Mouse (Mus musculus) B cell, adult 67 days (primary cell): ENCODE results near the gene Cryba4. TPM values are rescaled to one million over a fixed set of nuclear protein-coding genes. Genes with fewer than 3 reads are reported as not detected.

Source experiments
- total RNA-seq, 2 experiments: library from RNA; stranded (reverse); gene quantifications; 4 replicates each; pipeline ENCODE4 v1.2.4; 2023

Cryba4 gene
- 1 to 10 TPM in 1 of 2 experiments, not detected in 1; 1.0 TPM for total RNA-seq

GRCm38 (mm10) chr5:112252400-112252799 is at the start of gene Cryba4:
TSS of gene Cryba4 (minus strand) at chr5:112252518.

GRCm38 (mm10) chr5:112276267-112276873 is 24.1 kb upstream of the Cryba4 start, which contains the start of gene Tpst2:
TSS of gene Tpst2 (plus strand) at chr5:112276691.

GRCm38 (mm10) chr5:112255426-112255825 is 3.1 kb upstream of the Cryba4 start, which contains the start of gene Crybb1:
TSS of gene Crybb1 (plus strand) at chr5:112255815.

Other genes with a start within 250 kb of the Cryba4 start
- not detected for gene Crybb1, start 3.3 kb upstream of the Cryba4 start, total RNA-seq
- gene Tpst2, start 24.2 kb upstream of the Cryba4 start, total RNA-seq = 10 to 100 TPM; 84.1 to 87.1 TPM
- 100 to 1,000 TPM in 1 of 2 experiments, 10 to 100 TPM in 1; 99.5 to 111 TPM for gene Tfip11, start 73.8 kb upstream of the Cryba4 start, total RNA-seq
- gene Srrd, start 90.5 kb upstream of the Cryba4 start, total RNA-seq = 10 to 100 TPM; 44.3 to 46.5 TPM
- 10 to 100 TPM; 36.3 to 38.0 TPM for gene Hps4, start 90.6 kb upstream of the Cryba4 start, total RNA-seq
- not detected for gene Gm6583, start 103.5 kb upstream of the Cryba4 start, total RNA-seq
- not detected for gene Asphd2, start 142.3 kb upstream of the Cryba4 start, total RNA-seq
- gene Gm6588, start 196.9 kb upstream of the Cryba4 start, total RNA-seq = not detected